Mouse (Mus musculus) common myeloid progenitor, adult 5-6 weeks (primary cell): ENCODE measurements around the gene Myl12a. TPM values are rescaled to one million over a fixed set of nuclear protein-coding genes. Genes with fewer than 3 reads are reported as not detected.

ENCODE experiments used
- ATAC-seq: replicated peaks from 2 replicates; pipeline ENCODE4 v1.8.0; 2016; ENCODE audit warnings: low read depth, mild to moderate bottlenecking, moderate TSS enrichment, inconsistent platforms; ENCODE audit not compliant: poor library complexity, severe bottlenecking
- total RNA-seq: library from RNA; stranded (forward); fragments of 200-1000, 187-1606 nt; gene quantifications from 2 replicates; pipeline ENCODE4 v1.2.3, GENCODE M21; 2017

Myl12a gene
- total RNA-seq, 1 experiment from 2014 or later, result 131 TPM

DNA sequence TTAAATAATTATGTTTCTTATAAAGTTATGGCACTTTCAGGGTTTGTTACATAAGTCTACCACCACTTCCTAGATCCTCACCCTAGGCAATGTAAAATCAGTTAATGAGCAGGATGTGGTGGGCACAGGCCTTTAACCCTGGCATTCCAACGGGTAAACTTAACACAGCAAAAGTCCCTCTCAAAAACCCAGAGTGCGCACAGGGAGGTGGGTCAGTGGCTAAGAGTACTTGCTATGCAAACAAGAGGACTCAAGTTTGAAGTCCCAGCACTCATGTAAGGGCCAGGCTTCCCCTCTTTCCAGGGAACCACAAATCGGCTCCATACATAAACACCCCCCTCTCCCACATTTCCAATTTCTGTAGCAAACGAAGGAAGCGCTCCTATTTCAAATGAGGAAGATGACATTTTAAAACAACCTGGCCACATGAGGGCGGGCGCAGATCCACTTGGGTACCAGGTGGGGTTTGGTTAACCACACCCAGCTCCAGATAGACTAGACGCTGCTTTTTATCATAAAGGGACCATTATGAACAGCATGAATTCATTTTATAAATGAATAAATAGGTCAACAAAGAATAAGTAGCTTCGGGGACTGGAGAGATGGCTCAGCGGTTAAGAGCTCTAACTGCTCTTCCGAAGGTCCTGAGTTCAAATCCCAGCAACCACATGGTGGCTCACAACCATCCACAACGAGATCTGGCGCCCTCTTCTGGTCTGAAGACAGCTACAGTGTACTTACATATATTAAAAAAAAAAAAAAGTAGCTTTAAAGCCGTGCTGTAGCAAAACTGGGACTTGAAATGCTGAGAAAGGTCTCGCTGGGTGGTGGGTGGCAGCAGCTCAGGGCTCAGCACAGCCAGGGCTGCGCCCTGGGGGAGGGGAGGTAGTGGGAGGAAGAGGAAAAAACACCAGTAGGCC, 10.7 kb downstream of the Myl12a start:
- ATAC-seq, result peak; percentile 29

DNA sequence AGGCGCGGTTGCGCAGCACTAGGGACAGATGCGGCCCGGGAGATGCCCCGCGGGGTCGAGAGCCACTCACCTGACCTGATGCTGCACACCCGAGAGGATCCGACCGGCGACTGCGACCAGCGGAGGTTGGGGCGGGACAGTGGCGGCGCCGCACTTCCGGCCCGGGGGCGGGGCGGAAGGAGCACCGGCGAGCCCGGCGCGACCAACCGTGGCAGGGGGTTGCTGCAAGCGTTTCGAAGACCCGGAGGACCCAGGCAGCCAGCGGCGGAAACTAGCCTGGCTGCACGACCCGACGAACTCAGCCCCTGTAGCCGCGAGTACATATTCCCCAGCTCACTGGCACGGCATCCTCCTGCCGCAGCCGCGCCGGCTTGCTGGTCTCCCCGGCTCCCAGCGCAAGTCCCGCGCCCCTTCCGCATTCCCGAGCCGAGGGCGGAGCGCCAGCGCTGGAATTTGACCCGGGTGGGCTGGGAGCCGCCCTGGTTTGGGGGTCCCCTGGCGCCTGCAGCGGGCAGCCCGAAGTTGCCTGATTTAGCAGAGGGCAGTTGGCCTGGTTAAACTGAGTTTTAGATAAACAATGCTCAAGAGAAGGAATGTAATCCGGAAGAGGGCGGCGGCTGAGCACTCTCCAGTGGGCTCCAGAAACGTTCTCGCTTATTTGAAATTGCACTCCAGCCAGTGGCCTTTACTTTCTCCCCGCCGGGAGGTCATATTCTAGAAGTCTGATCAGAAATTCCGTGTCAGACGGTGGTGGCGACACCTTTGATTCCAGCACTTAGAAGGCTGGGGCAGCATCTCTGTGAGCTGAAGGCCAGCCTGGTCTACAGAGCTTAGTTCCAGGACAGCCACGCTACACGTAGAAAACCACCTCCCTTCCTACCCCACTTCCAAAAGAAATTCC, 12.0 kb downstream of the Myl12a start:
- ATAC-seq, result peak; percentile 48

DNA sequence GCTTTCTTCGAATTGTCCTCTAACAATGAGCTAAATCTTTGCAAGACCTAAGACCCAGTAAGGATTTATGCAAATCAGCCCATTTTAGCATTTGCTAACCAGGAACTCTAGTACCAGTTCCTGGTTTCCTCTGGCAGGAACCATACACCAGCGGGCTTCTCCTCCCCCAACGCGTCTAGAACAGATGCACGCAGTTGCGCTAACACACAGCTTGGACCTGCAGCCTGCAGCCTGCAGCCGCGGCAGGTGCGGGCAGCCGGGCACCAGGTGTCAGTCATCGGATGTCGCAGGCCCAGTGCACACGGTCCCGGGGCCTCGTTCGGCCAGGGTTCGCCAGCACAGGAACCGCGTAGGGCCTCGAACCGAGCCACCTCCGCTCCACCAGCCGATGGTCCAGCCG, 12.7 kb downstream of the Myl12a start:
- peak; percentile 22; the same call in 1 of the 2 replicates for ATAC-seq

DNA sequence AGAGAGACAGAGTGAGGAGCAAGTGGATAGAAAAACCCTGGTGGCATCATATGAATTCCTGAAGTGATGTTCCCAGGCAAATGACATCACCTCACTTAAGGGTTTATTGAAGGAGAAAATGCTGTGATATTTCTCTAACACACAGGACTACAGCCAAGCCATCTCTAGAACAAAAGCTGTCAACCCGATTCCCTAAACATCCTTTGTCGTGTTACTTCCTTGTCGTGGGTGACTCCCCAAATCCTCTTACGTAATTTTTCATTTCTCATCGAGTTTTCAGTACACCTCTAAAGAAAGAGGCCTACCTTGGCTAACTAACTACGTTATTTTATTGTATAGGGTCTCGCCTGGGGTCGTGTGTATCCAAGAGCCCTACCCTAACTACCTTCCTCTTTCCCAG, 13.2 kb downstream of the Myl12a start:
- ATAC-seq, result no peak

DNA sequence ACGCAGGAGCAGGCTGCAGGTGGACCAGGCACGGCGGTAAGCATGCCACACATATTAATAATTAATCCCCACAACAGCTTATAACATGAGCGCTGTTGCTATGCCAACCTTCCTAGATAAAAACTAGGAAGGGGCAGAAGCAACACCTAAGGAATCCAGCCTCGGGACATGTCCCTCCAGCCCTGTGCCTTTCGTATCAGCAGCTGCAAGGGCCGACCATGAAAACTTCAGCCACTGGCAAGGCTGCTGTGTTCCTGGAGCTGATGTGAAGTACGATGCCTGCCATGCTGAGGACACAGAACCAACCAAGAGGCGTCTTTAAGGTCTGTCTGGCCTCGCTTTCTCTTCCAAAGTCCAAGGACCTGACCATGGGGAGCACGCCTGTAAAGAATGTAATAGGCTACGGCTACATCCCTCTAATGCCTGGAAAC, 14.3 kb downstream of the Myl12a start:
- ATAC-seq, result no peak

DNA sequence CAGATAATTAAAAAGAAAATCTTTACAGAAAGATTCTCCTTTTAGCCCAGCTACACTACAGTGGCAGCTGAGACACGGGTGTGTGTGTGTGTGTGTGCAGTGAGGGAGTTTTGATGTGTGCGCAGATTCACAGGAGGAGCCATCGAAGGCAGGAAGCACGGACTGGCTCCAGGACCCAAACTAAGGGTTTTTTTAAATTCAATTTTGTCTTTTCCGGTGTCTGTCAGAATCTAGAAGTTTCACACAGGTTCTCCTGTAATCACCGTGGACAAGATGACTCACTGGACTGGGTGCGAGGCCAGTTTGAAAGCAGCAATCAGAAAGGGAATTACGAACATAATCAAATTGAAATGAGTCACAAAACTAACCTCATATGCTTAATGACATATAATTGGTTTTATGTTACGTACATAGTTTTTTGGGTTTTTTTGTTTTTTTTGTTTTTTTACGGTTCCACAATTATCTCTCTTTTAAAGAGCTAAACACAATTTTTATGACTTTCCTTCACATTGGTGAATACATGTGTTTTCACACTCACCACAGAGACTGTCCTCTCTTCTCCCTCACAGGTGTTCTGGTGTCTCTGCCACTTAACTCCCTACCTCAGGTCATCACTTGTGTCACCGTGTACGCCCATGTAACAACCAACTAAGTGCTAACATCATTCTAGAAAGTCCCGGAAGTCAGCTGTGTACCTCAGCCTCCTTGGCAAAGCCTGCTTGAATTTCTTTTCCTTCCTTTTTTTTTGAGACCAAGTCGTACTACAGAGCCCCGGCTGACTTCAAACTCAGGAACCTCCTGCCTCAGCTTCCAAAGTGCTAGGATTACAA, 15.6 kb downstream of the Myl12a start:
- ATAC-seq, result no peak

DNA sequence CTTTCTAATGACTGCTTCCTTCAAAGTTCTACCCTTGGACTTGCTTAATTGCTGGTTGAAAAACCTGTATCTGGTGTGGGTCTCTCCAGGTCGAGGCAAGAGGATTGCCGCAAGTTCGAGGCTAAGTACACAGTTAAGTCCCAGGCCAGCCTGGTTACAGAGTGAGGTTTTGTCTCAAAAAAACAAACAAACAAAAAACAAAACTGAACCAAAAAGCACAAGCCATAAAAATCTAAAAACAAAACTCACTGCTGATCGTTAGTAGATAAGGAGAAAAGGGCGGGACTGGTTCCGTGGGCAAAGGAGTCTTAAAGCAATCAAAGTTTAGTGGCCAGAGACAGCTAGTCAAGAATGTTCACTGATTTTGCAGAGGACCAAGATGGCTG, 16.3 kb downstream of the Myl12a start:
- no peak for ATAC-seq

DNA sequence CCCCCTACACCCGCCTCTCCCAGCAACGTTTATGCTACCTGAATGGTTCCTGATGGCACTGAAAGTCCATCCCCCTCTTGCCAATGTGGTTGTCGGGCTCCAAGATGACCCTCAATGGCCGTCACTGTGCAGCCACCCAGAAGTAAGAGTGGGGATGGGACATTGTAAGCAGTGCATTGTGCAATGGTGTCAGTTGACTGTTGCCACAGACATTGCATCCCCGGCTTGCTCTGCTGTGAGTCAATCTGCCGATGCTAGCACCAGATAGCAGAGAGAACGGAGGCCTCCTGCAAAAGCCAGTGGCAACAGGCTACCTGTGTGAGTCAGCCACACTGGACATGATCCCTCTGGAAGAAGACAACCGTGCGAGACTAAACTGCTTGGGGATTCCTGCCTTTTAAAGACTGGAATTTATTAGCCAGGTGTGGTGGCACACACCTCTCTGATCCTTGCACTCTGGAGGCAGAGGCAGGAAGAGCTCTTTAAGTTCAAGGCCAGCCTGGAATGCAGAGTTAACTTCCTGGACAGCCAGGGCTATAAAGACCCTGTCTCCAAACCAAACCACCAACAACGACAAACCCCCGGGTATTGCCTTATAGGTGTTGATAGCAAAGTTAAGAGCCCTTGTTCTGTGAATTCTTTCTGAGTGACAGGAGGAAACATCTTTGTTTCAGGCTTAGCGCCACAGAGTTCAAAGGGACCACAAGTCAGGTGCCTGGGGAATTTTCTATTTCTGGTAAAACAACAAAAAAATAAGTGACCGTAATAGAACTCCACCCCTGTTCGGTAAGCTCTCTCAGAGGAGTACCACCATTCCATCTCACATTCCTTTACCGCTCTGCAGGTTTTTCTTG, 16.9 kb downstream of the Myl12a start:
- peak; percentile 57 for ATAC-seq

DNA sequence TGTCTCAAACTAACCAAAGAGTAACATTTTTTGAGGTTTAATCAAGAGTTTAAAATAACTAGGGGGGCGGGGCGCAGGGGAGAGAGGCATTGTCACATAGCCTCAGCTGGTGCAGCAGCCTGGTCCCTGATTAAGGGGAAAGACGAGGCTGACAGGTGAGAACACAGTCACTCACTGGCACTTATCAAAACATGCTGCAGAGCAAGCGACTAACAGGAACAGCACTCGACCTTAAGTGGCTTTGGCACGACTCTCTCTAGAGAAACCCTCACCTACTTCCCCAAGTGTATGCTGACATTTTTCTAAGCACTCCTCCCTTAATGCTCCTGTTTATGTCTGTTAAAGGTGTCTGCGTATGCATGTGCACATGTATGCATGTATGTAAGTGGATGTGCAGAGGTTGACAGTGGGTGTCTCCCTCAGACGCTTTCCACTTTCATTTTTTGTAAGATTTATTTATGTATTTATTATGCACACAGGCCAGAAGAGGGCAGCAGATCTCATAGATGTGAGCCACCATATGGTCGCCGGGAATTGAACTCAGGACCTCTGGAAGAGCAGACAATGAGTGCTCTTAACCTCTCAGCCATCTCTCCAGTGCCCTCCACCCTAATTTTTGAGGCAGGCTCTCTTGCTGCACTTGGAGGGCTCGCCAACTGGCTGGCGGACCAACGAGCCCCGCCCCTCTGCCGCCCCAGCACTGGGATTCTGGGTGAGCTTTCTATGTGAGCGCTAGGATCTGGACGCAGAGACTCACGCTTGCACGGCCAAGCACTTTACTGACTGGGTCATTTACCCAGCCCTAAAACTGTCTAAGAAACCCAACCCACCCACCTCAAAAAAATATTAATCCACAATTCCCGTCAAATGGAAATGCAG, 23.1 kb downstream of the Myl12a start:
- peak; percentile 60 for ATAC-seq

DNA sequence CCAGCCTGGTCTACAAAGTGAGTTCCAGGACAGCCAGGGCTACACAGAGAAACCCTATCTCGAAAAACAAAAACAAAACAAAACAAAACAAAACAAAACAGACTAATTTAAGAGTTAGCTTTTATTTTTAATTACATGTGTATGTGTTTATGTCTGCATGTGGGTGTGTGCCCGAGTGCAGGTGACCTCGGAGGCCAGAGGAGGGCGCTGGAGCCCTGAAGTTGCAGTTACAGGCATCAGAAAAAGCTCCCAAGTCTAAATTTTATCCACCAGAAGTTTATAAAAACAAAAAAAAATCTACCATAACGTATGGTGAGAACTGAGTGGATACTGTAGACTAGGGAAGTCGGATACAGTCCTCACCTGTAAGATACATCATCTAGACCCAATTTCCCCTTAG, 24.9 kb downstream of the Myl12a start:
- ATAC-seq, result no peak

DNA sequence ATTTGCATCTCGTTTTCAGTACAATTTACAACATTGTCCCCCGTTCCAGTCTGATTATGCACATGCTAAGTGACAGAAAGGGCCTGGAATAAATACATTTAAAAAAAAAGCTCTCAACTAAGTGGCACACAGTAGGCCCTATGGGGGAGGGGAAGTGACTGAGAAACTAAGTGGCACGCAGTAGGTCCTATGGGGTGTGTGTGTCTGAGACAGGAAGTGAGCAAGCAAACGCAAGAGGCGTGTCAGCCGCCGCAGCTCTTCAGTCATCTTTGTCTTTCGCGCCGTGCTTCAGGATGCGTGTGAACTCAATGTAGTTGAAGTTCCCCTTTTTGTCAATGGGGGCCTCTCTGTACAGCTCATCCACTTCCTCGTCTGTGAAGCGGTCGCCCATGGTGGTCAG, 28.6 kb downstream of the Myl12a start:
- ATAC-seq, result peak; percentile 86

DNA sequence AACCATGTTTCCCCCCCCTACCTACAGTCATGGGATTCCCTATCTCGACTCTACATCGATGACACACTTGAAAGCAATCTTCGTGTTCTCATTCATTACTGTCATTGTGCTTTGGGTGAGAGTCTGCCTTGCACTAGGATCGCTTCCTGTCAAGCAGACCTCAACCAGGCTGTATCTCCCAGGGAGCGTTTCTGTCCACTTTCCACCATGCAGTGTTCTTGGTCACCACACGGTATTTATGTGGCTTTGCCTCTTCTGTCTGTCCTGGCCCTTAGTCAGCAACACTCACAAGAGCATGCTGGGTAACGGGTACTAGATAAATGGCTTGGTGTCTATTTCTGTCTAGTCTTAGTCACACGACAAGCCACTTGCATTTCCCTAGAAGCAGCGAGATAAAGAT, 29.3 kb downstream of the Myl12a start:
- peak; percentile 9; the same call in 1 of the 2 replicates for ATAC-seq

DNA sequence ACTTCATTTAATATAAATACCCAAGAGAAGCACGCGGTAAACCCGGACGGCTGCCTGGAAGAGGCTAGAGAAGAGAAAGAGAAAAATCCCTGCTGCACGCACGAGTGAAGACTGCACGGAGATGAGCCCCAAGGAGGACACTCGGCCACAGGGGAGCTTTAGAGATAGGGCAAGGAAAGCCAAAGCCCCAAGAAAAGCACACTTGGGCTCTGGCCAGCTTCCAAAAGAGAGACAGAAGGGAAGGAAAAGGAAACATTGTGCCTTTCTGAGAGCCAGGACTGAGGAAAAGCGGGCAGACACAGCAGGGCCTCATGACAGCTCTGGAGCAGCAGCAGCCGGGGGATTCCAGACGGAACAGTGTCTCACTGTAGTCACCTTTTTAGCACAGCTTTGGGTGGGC, 31.5 kb downstream of the Myl12a start:
- no peak for ATAC-seq

DNA sequence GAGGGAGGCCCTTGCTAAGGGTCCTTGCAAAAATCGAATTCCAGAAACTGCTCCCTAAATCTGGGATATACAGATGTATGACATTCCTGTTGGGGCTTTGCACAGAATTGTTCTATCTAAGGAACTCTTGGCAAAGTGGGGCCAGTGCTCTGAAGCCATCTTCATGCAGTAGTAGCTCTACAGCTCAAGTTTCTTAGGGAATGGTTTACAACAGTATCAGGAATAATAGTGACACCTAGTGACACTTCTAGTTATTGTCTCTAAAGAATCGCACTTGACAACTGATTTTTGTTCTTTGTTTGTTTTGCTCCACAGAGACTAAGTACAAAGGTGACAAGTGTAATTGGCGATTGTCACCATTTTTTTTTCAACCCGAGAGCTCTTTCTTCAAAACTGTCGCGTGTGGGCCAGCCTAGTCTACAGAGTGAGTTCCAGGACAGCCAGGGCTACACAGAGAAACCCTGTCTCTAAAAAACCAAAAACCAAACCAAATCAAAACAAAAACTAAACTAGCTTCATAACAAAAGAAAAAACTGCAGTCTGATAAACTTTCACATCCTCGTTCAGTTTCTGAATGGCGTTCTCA, 34.0 kb downstream of the Myl12a start:
- ATAC-seq, result peak; percentile 60

DNA sequence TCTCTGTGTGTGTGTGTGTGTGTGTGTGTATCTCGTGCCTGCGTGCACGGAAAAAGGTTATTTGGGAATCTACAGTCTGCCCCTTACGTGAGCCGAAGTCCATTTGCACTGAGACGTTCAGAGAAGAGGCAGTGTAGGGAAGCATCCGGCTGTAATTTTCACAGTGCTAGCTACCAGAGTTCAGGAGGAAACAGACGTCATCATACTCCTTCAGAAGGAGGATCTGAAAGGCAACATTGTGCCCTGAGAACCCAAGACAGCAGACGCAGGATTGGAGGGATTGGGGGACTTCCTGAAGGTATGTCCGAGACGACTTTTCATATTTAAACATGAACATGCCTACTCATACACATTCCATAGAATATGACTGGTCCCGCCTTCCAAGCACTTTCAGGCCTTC, 35.0 kb downstream of the Myl12a start:
- ATAC-seq, result peak; percentile 37; the same call in 1 of the 2 replicates

DNA sequence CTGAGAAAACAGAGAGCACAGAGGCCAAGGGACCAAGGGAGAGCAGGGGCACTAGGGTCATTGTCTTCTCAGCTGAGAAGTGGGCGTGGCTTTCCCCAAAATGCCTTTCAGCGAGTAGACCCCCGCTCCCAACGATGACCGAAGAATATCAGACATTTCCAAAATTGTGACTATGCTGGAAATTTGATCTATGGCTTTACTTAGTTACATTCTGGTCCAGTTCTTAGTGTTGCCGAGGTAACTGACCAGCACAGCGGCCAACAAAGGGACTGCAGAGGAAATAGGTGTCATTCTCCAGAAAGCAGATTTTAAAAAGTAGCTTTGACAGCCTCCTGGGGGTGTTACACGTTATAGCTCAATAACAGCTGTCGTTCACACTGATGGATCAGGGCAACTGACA, 35.5 kb downstream of the Myl12a start:
- no peak for ATAC-seq

DNA sequence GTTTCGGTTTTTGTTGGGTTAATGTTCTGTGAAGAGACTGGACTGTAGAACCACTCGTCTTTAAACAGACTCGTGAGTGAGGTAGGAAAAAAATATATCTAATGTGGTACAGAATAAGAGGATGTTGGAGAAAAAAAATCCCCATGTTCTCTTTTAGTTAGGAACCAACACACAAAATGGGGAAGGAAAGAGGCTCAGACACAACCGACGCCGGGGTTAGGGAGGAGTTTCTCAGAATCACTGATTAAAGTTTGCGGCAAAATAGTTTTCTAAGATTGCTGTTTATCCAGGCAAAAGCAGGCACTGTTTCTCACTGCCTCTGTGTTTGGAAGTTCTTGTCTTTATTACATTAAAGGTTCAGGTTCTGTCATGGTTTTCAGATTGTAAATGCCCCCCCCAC, 36.6 kb downstream of the Myl12a start:
- peak; percentile 42 for ATAC-seq

DNA sequence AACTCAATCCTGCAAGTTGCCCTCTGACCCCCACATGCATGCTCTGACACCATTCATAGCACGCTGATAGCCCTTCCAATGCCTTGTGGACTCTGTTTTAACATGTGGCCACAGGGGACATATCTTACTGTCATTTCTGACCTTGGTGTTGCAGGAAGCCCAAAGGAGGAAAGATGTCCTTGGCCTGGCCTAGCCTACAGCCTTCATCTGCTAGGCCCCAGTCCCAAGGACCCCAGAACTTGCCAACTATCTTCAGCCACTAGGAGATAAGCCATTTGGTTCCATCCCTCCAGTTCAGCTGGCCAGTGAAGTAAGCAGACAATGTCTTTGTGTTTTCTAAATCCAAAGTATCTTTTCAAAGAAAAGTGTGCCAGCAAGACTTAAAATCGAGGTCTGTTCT, 37.4 kb downstream of the Myl12a start:
- ATAC-seq, result no peak
